Mouse (Mus musculus) myocyte (in vitro differentiated cells): ENCODE data around the gene Nkx2-2. TPM values are rescaled to one million over a fixed set of nuclear protein-coding genes. Genes with fewer than 3 reads are reported as not detected.

Experiments
- H3K27me3 ChIP-seq: one replicate; pipeline ENCODE4 v1.6.1; 2011; ENCODE audit not compliant: control insufficient read depth, insufficient read depth, insufficient read length
- H3K36me3 ChIP-seq: one replicate; pipeline ENCODE4 v1.6.1; 2011; ENCODE audit not compliant: control insufficient read depth, insufficient read depth
- H3K4me2 ChIP-seq: one replicate; pipeline ENCODE4 v1.6.1; 2011; ENCODE audit warnings: low read depth, control low read depth
- H3K4me3 ChIP-seq: one replicate; pipeline ENCODE4 v1.5.1; 2011; ENCODE audit warnings: mild to moderate bottlenecking, control low read depth, moderate library complexity
- H3K79me2 ChIP-seq: one replicate; pipeline ENCODE4 v1.6.1; 2011; ENCODE audit not compliant: control insufficient read depth, insufficient read depth
- H3ac ChIP-seq: one replicate; pipeline ENCODE4 v1.6.1; 2011; ENCODE audit not compliant: control insufficient read depth, insufficient read length
- CEBPB ChIP-seq: IDR thresholded peaks from 2 replicates; pipeline ENCODE4 v1.6.1; 2011; ENCODE audit warnings: mild to moderate bottlenecking, moderate library complexity; ENCODE audit not compliant: poor library complexity, insufficient read depth, severe bottlenecking
- E2F4 ChIP-seq: IDR thresholded peaks from one replicate; pipeline ENCODE4 v1.6.1; 2011; ENCODE audit warnings: mild to moderate bottlenecking, control low read depth, moderate library complexity; ENCODE audit not compliant: insufficient read depth
- MAX ChIP-seq: IDR thresholded peaks from one replicate; pipeline ENCODE4 v1.6.1; 2011; ENCODE audit warnings: low read depth, mild to moderate bottlenecking, control low read depth
- MYOD1 ChIP-seq, 3 experiments: IDR thresholded peaks; one replicate each; pipeline ENCODE4 v1.6.1; 2011; ENCODE audit warnings: control low read depth in 2 of 3, low read depth in 2 of 3, mild to moderate bottlenecking in 2 of 3, moderate library complexity in 1 of 3; ENCODE audit not compliant: insufficient read length in 2 of 3, control insufficient read depth in 1 of 3
- MYOG ChIP-seq, 3 experiments: IDR thresholded peaks; one replicate each; pipeline ENCODE4 v1.6.1; 2011; ENCODE audit warnings: control low read depth in 2 of 3, low read depth in 2 of 3, mild to moderate bottlenecking in 2 of 3; ENCODE audit not compliant: insufficient read length in 2 of 3, control insufficient read depth in 1 of 3, insufficient read depth in 1 of 3
- POLR2A ChIP-seq: IDR thresholded peaks from one replicate; pipeline ENCODE4 v1.6.1; 2011; ENCODE audit warnings: low read depth, mild to moderate bottlenecking, control low read depth, moderate library complexity; ENCODE audit not compliant: insufficient read length
- POLR2AphosphoS2 ChIP-seq: IDR thresholded peaks from one replicate; pipeline ENCODE4 v1.6.1; 2011; ENCODE audit warnings: low read depth, control low read depth; ENCODE audit not compliant: insufficient read length
- REST ChIP-seq: IDR thresholded peaks from one replicate; pipeline ENCODE4 v1.6.1; 2011; ENCODE audit warnings: mild to moderate bottlenecking, control low read depth, moderate library complexity; ENCODE audit not compliant: insufficient read depth, insufficient read length
- SRF ChIP-seq: IDR thresholded peaks from one replicate; pipeline ENCODE4 v1.6.1; 2011; ENCODE audit warnings: low read depth; ENCODE audit not compliant: control insufficient read depth, insufficient read length
- TCF12 ChIP-seq: IDR thresholded peaks from one replicate; pipeline ENCODE4 v1.6.1; 2011; ENCODE audit warnings: mild to moderate bottlenecking, control low read depth; ENCODE audit not compliant: poor library complexity, insufficient read depth, severe bottlenecking
- TCF3 ChIP-seq: IDR thresholded peaks from one replicate; pipeline ENCODE4 v1.6.1; 2011; ENCODE audit warnings: low read depth, control low read depth; ENCODE audit not compliant: insufficient read length
- USF1 ChIP-seq: IDR thresholded peaks from one replicate; pipeline ENCODE4 v1.6.1; 2011; ENCODE audit warnings: low read depth, mild to moderate bottlenecking, control low read depth, moderate library complexity
- polyA plus RNA-seq: library from polyadenylated mRNA; unstranded; fragments of >200 nt; fragmentation: generic; extraction: Trizol; gene quantifications from one replicate; pipeline ENCODE4 v1.2.1, GENCODE M21; 2012; ENCODE audit warnings: missing spikeins

Gene Nkx2-2
- polyA plus RNA-seq, 1 experiment = not detected

- H3K27me3 ChIP-seq = peaks cover 50% of the 10 kb centered on the region
- H3K36me3 ChIP-seq = no peaks in the 10 kb centered on the region
These were observed 920 bp upstream of the Nkx2-2 start for GRCm38 (mm10) chr2:147194711-147195615.

GRCm38 (mm10) chr2:147192731-147193130, 1.3 kb downstream of the Nkx2-2 start:
- Histone ChIP-seq H3K36me3 (no peaks in the 10 kb centered on the region), H3ac (no peak overlapping the region), H3K79me2 (no peaks in the 10 kb centered on the region), H3K4me2 (no peak overlapping the region), H3K4me3 (no peak overlapping the region), H3K27me3 (peaks cover 67% of the 10 kb centered on the region)
- TF ChIP-seq CEBPB = no peak
- TF ChIP-seq E2F4 = no peak
- TF ChIP-seq MAX = no peak
- no peak for TF ChIP-seq MYOD1 (IDR thresholded peaks at IDR 0.05; ENCODE audit: control insufficient read depth in 1 of 3, insufficient read length in 2 of 3, low read depth in 2 of 3)
- no peak for TF ChIP-seq USF1
- no peak for TF ChIP-seq POLR2AphosphoS2
- TF ChIP-seq TCF3 = no peak
- no peak for TF ChIP-seq TCF12
- no peak for TF ChIP-seq SRF
- no peak for TF ChIP-seq REST
- TF ChIP-seq MYOG (IDR thresholded peaks at IDR 0.05; ENCODE audit: control insufficient read depth in 1 of 3, insufficient read depth in 1 of 3, insufficient read length in 2 of 3, low read depth in 2 of 3) = no peak
- no peak for TF ChIP-seq POLR2A

More at GRCm38 (mm10) chr2:147194711-147195615, 920 bp upstream of the Nkx2-2 start:
- Histone ChIP-seq H3K4me2 (no peak overlapping the region), H3K4me3 (no peak overlapping the region), H3ac (no peak overlapping the region), H3K79me2 (no peaks in the 10 kb centered on the region)
- TF ChIP-seq TCF12 (no peak), MYOG (IDR thresholded peaks at IDR 0.05; ENCODE audit: control insufficient read depth in 1 of 3, insufficient read depth in 1 of 3, insufficient read length in 2 of 3, low read depth in 2 of 3) (no peak), POLR2A (no peak), E2F4 (no peak)

- Histone ChIP-seq H3K4me2 (no peak overlapping the region), H3K27me3 (peaks cover 85% of the 10 kb centered on the region), H3ac (no peak overlapping the region), H3K4me3 (no peak overlapping the region), H3K36me3 (no peaks in the 10 kb centered on the region), H3K79me2 (no peaks in the 10 kb centered on the region)
- TF ChIP-seq REST (no peak), MAX (no peak), MYOG (IDR thresholded peaks at IDR 0.05; ENCODE audit: control insufficient read depth in 1 of 3, insufficient read depth in 1 of 3, insufficient read length in 2 of 3, low read depth in 2 of 3) (no peak), E2F4 (no peak), TCF3 (no peak)
These were observed 3.6 kb downstream of the Nkx2-2 start for GRCm38 (mm10) chr2:147190316-147191021.

GRCm38 (mm10) chr2:147189546-147190315, 4.3 kb downstream of the Nkx2-2 start:
- Histone ChIP-seq H3K27me3 (peaks cover 81% of the 10 kb centered on the region), H3K4me2 (no peak overlapping the region), H3K4me3 (no peak overlapping the region), H3K36me3 (no peaks in the 10 kb centered on the region), H3ac (no peak overlapping the region), H3K79me2 (no peaks in the 10 kb centered on the region)
- TF ChIP-seq USF1 = no peak
- TF ChIP-seq MYOG (IDR thresholded peaks at IDR 0.05; ENCODE audit: control insufficient read depth in 1 of 3, insufficient read depth in 1 of 3, insufficient read length in 2 of 3, low read depth in 2 of 3) = no peak
- TF ChIP-seq CEBPB = no peak
- TF ChIP-seq SRF = no peak
- no peak for TF ChIP-seq MAX
- TF ChIP-seq TCF3 = no peak
- no peak for TF ChIP-seq REST
